Mouse (Mus musculus) spleen, adult 2 months (tissue): Measurements from ENCODE around the gene Senp5.

ENCODE experiments used
- CTCF ChIP-seq: fragments of 200-500 bp; IDR thresholded peaks from 2 replicates; pipeline ENCODE4 v1.5.1; 2011; ENCODE audit warnings: mild to moderate bottlenecking, inconsistent platforms; ENCODE audit not compliant: insufficient read depth, insufficient read length, insufficient replicate concordance; ENCODE audit errors: extremely low read depth
- POLR2A ChIP-seq: fragments of 200-500 bp; IDR thresholded peaks from 2 replicates; pipeline ENCODE4 v1.6.1; 2011; ENCODE audit warnings: low read depth, low read length, inconsistent platforms

DNA sequence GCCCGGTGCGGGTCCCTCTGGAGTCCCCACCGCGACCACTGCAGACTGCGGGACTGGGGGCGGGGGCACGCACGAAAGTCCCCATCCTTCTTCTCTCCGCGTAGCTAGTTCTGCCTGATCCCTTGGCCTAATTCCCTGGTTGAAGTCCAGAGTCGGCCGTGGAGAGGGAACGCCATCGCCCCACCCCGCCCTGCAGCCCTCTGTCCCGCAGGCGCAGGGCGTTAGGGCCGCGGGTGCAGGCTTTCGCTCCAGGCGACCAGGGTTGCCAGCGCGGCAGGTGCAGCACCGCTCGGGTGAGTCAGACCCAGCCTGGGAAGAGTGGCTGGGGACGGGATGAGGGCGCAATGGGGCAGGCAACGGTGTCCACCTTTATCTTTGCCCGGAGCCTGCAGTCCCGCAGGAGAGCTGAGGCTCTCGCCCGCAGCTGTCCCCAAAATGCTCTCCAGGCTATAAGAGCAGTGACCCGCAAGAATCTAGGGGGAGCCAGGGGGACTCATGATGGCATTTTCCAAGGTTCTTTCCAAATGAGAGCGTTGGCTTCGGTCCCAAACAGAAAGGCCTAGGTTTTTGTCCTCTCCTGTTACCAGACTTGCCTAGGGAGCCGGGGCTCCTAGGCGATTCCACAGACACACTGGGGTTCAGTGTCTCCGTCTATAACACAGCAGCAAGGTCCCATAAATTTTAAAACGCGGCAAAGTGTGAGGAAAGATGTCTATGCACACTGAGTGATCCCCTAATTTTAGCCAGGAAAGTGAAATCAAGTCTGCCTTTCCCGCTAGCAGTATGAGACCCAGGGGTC, 69.1 kb downstream of the Senp5 start, which contains the start of gene Pigz:
- TF ChIP-seq POLR2A (no peak), CTCF (no peak)
